Mouse (Mus musculus) left cerebral cortex, postnatal 36 days (tissue): ENCODE measurements at regions not wholly inside any gene's neighbourhood (a gene's known extent, or its start where the extent isn't known, plus 50 kb on each side); places are given as distances from the start of the nearest gene placed in this dataset.
A peak's percentile ranks its signal among the peaks of the same experiment; 100 is the strongest.
"Not testable (repeated sequence)": the region's sequence is repeated elsewhere in the genome, so short reads cannot be mapped to it uniquely, and the experiment has no call there.

Source experiments
- DNase-seq, 2 experiments: peaks; one replicate each; pipeline ENCODE4 v3.0.0; 2021 to 2022; ENCODE audit warnings: low spot score in 2 of 2, mixed read lengths in 1 of 2
- intact Hi-C: fragments of 180-260 bp; cut with DNase I; formaldehyde crosslinking; loops from one replicate; pipeline ENCODE4 v1.15.1; 2025

- intact Hi-C loops = no loop called here
- DNase-seq = no peak
Observed at GRCm38 (mm10) chr1:47646681-47647080, 754.0 kb upstream of the Slc39a10 start.

- intact Hi-C loops = no loop called here
Observed at GRCm38 (mm10) chr1:47606597-47606996, 713.9 kb upstream of the Slc39a10 start.

GRCm38 (mm10) chr1:47603989-47604360 lies 711.3 kb upstream of the Slc39a10 start:
- DNase-seq = no peak
- intact Hi-C loops = no loop called here

More at GRCm38 (mm10) chr1:47606597-47606996, 713.9 kb upstream of the Slc39a10 start:
- DNase-seq = no peak

- DNase-seq = no peak
- intact Hi-C loops = no loop called here
Observed at GRCm38 (mm10) chr1:47603294-47603988, 710.8 kb upstream of the Slc39a10 start.

- intact Hi-C loops = not testable (repeated sequence)
Observed at GRCm38 (mm10) chr1:47593641-47594040, 701.0 kb upstream of the Slc39a10 start.

GRCm38 (mm10) chr1:47545606-47546005 lies 653.0 kb upstream of the Slc39a10 start:
- intact Hi-C loops = no loop called here
- DNase-seq = no peak

More at GRCm38 (mm10) chr1:47593641-47594040, 701.0 kb upstream of the Slc39a10 start:
- DNase-seq = not testable (repeated sequence)

- intact Hi-C loops = no loop called here
- no peak for DNase-seq
Observed at GRCm38 (mm10) chr1:47511426-47511825, 618.8 kb upstream of the Slc39a10 start.

- DNase-seq = no peak
- intact Hi-C loops = no loop called here
Observed at GRCm38 (mm10) chr1:47507801-47508200, 615.1 kb upstream of the Slc39a10 start.

GRCm38 (mm10) chr1:47488581-47489204 lies 596.0 kb upstream of the Slc39a10 start:
- intact Hi-C loops = no loop called here
- DNase-seq = peak in 1 of 2 experiments; percentile 5

- DNase-seq = no peak
- intact Hi-C loops = no loop called here
Observed at GRCm38 (mm10) chr1:47486087-47486486, 593.4 kb upstream of the Slc39a10 start.

- no peak for DNase-seq
- intact Hi-C loops = no loop called here
Observed at GRCm38 (mm10) chr1:47479059-47479458, 586.4 kb upstream of the Slc39a10 start.

GRCm38 (mm10) chr1:47466573-47467253 lies 574.1 kb upstream of the Slc39a10 start:
- intact Hi-C loops = no loop called here
- DNase-seq = no peak

- intact Hi-C loops = no loop called here
- DNase-seq = no peak
Observed at GRCm38 (mm10) chr1:47448737-47449489, 556.3 kb upstream of the Slc39a10 start.

GRCm38 (mm10) chr1:47448070-47448469 lies 555.4 kb upstream of the Slc39a10 start:
- no peak for DNase-seq
- intact Hi-C loops = no loop called here

- DNase-seq = no peak
- intact Hi-C loops = no loop called here
Observed at GRCm38 (mm10) chr1:47446021-47446420, 553.4 kb upstream of the Slc39a10 start.

GRCm38 (mm10) chr1:47432829-47433228 lies 540.2 kb upstream of the Slc39a10 start:
- intact Hi-C loops = no loop called here
- DNase-seq = no peak

GRCm38 (mm10) chr1:47405164-47405563 lies 512.5 kb upstream of the Slc39a10 start:
- DNase-seq = no peak
- intact Hi-C loops = no loop called here

- intact Hi-C loops = no loop called here
- DNase-seq = no peak
Observed at GRCm38 (mm10) chr1:47386579-47386978, 493.9 kb upstream of the Slc39a10 start.

GRCm38 (mm10) chr1:47378795-47379194 lies 486.1 kb upstream of the Slc39a10 start:
- intact Hi-C loops = no loop called here
- no peak for DNase-seq
